Mouse (Mus musculus): ENCODE results near the gene Cherp. TPM values are rescaled to one million over a fixed set of nuclear protein-coding genes. Genes with fewer than 3 reads are reported as not detected.
A peak's percentile ranks its signal among the peaks of the same experiment; 100 is the strongest.

Gene Cherp
- 146 and 176 TPM in 2 replicates for polyA plus RNA-seq (2012; rRNA removed)

DNA sequence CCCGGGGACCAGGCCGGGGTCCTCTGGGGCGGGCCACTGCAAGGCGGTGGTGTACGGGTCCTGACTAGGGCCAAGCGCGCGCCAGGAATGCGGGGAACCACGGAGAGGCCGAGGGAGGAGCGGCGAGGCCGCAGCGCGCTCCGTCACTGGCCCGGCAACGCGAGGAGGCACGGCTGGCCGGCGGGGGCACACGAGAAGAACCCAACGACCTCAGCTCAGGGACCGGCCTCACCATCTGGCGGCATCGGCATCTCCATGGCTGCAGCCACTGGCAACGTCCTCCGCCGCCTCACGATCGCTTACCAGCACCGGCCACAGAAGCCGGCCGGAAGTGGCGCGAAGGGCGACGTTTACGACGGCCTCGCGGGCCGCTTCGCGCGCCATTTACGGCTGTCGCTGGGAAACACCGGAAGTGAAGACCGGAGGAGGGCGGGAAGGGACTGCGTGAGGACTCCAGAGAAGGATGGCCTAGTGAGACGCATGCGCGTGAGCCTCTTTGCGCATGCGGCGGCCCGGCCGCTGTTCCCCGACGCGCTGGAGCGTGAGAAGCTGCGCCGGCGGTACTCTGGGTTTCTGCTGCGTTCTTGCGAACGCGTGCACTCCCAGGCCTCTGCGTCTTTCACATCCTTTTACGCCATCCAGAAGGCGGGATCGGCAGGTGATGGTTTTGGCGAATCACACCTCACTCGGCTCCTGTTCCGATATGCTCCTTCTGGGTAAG, at the start of gene Cherp:
Gene Cherp (minus strand): TSS at position 401 of the 721 bp plus-strand sequence.
- peaks cover 8% of the 10 kb centered on the region for H3K4me1 ChIP-seq (replicated peaks; ENCODE audit: control insufficient read depth, insufficient read depth, low read length)
- peaks cover 16% of the 10 kb centered on the region for H3K36me3 ChIP-seq (ENCODE audit: control insufficient read depth, insufficient read depth, low read length)
- peak; percentile 97 for DNase-seq
- TF ChIP-seq POLR2A (IDR thresholded peaks at IDR 0.05; ENCODE audit: control insufficient read depth, extremely low read depth, insufficient read depth, low read length, poor library complexity) (peak; percentile 94), CTCF (IDR thresholded peaks at IDR 0.05; ENCODE audit: borderline replicate concordance, control insufficient read depth, extremely low read depth, insufficient read depth, low read length, poor library complexity) (0 out of 2 replicates have a peak, but pooled peaks have one; percentile 69)
- H3K27me3 ChIP-seq (ENCODE audit: control insufficient read depth, insufficient read depth, low read length): no peaks in the 10 kb centered on the region
- peak within 1 kb of the TSS; percentile 56 for H3K4me3 ChIP-seq (ENCODE audit: control insufficient read depth, insufficient read depth, low read length)
- H3K27ac ChIP-seq (ENCODE audit: control insufficient read depth, insufficient read depth, low read length): peak within 1 kb of the TSS; percentile 64
- under 1% methylated on average over 80 of the region's 80 CpGs for WGBS

DNA sequence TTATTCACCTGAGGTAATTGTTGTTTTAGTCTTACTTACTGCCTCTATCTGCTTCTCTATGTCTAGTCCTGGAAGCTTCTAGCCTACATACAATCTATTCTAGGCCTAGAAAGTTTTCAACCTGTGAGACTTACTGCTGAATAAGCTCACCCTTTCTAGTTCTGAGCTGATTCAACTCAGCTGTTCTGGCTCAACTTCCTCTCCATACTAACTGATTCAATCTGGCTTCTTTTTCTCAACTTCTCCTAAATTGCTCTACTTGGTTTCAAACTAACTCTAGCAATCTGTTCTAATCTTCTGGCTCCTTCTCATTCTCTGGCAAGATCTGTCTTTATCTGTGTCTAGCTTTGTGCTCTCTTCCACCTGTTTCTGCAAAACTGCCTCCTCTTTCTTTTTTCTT, 46.9 kb upstream of the Cherp start:
- DNase-seq: no peak
- no peak for TF ChIP-seq POLR2A (IDR thresholded peaks at IDR 0.05; ENCODE audit: control insufficient read depth, extremely low read depth, insufficient read depth, low read length, poor library complexity)
- no peak for TF ChIP-seq CTCF (IDR thresholded peaks at IDR 0.05; ENCODE audit: borderline replicate concordance, control insufficient read depth, extremely low read depth, insufficient read depth, low read length, poor library complexity)
- Histone ChIP-seq H3K27ac (ENCODE audit: control insufficient read depth, insufficient read depth, low read length) (no peak overlapping the region), H3K4me1 (replicated peaks; ENCODE audit: control insufficient read depth, insufficient read depth, low read length) (no peaks in the 10 kb centered on the region), H3K27me3 (ENCODE audit: control insufficient read depth, insufficient read depth, low read length) (no peaks in the 10 kb centered on the region), H3K4me3 (ENCODE audit: control insufficient read depth, insufficient read depth, low read length) (no peak overlapping the region), H3K36me3 (ENCODE audit: control insufficient read depth, insufficient read depth, low read length) (no peaks in the 10 kb centered on the region; the same call in 1 of the 2 replicates)

DNA sequence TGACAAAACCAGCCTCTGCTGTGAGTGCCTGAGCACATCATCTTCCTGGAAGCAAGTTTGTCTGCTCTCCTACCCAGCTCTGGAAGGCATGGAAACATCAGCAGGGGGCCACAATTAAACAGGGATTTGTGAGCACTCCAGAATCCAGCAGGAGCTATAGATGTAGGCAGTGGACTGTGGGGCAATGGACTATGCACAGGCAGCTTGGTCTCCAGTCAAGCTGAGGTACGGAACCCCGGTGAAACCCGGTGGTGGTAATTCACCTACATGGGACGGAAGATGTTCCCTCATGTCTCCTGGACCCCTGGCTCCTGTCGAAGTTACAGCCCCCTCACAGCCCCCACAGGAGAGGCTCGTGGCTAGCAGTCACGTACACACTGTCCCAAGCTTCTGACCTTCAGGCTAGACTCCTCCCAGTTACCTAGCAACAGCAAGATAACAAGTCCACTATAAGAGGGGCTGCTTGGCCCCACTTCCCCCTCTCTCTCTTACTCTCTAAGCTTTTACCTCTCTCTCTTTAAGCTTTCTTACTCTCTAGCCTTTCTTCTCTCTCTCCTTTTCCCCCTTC, 42.5 kb upstream of the Cherp start:
- Histone ChIP-seq H3K4me3 (ENCODE audit: control insufficient read depth, insufficient read depth, low read length) (no peak overlapping the region), H3K27ac (ENCODE audit: control insufficient read depth, insufficient read depth, low read length) (no peak overlapping the region), H3K4me1 (replicated peaks; ENCODE audit: control insufficient read depth, insufficient read depth, low read length) (0 out of 2 replicates have a peak, but pooled peaks cover 5% of the 10 kb centered on the region), H3K27me3 (ENCODE audit: control insufficient read depth, insufficient read depth, low read length) (no peaks in the 10 kb centered on the region), H3K36me3 (ENCODE audit: control insufficient read depth, insufficient read depth, low read length) (no peaks in the 10 kb centered on the region; the same call in 1 of the 2 replicates)
- TF ChIP-seq POLR2A (IDR thresholded peaks at IDR 0.05; ENCODE audit: control insufficient read depth, extremely low read depth, insufficient read depth, low read length, poor library complexity) (no peak), CTCF (IDR thresholded peaks at IDR 0.05; ENCODE audit: borderline replicate concordance, control insufficient read depth, extremely low read depth, insufficient read depth, low read length, poor library complexity) (no peak)
- no peak for DNase-seq
- WGBS: 91% methylated on average over 7 of the region's 7 CpGs

DNA sequence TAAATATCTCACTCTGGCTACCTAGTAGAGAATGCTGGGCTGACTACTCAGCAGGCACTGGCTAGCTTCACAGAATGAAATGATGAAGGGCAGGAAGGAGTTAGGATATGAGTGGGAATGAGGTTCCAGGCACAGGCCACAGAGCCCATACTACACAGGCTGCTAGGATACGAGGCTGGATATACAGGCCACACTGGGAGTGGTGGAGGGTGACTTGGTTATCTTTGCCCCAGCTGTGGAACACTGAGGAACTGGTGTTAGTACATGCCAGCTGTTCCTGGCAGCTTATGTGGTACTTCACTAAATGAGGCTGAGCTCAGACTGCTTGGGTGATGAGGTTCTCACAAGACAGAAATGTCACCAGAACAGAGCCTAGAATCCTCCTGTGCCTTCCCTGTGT, 38.1 kb upstream of the Cherp start:
- DNase-seq: no peak
- no peak for TF ChIP-seq POLR2A (IDR thresholded peaks at IDR 0.05; ENCODE audit: control insufficient read depth, extremely low read depth, insufficient read depth, low read length, poor library complexity)
- TF ChIP-seq CTCF (IDR thresholded peaks at IDR 0.05; ENCODE audit: borderline replicate concordance, control insufficient read depth, extremely low read depth, insufficient read depth, low read length, poor library complexity): no peak
- H3K27ac ChIP-seq (ENCODE audit: control insufficient read depth, insufficient read depth, low read length): no peak overlapping the region
- H3K4me1 ChIP-seq (replicated peaks; ENCODE audit: control insufficient read depth, insufficient read depth, low read length): 0 out of 2 replicates have a peak, but pooled peaks cover 5% of the 10 kb centered on the region
- H3K27me3 ChIP-seq (ENCODE audit: control insufficient read depth, insufficient read depth, low read length): no peaks in the 10 kb centered on the region
- WGBS: 97% methylated on average over 1 of the region's 1 CpGs
- no peaks in the 10 kb centered on the region for H3K36me3 ChIP-seq (ENCODE audit: control insufficient read depth, insufficient read depth, low read length)
- no peak overlapping the region for H3K4me3 ChIP-seq (ENCODE audit: control insufficient read depth, insufficient read depth, low read length)

DNA sequence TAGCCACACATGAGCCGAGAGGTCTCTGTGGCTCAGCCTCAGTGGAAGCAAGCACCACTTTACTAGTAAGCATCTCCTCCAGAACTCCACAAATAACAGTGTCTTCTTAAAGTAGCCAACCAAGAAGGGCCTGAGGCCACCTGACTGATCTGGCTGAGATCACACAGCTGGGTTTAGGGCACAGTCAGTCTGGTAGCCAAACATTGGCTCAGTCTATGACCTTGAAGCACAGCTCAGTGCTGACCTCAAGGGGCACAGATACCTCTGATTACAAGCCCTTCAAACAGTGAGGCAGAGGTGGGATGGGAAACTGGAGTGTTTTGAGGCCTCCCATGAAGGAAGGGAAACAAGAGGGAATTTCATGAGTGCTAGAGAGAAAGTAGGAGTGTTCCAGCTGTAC, 37.6 kb upstream of the Cherp start:
- DNase-seq: no peak
- Histone ChIP-seq H3K36me3 (ENCODE audit: control insufficient read depth, insufficient read depth, low read length) (no peaks in the 10 kb centered on the region), H3K27ac (ENCODE audit: control insufficient read depth, insufficient read depth, low read length) (no peak overlapping the region), H3K4me3 (ENCODE audit: control insufficient read depth, insufficient read depth, low read length) (no peak overlapping the region), H3K4me1 (replicated peaks; ENCODE audit: control insufficient read depth, insufficient read depth, low read length) (0 out of 2 replicates have a peak, but pooled peaks cover 5% of the 10 kb centered on the region), H3K27me3 (ENCODE audit: control insufficient read depth, insufficient read depth, low read length) (no peaks in the 10 kb centered on the region)
- no peak for TF ChIP-seq CTCF (IDR thresholded peaks at IDR 0.05; ENCODE audit: borderline replicate concordance, control insufficient read depth, extremely low read depth, insufficient read depth, low read length, poor library complexity)
- no peak for TF ChIP-seq POLR2A (IDR thresholded peaks at IDR 0.05; ENCODE audit: control insufficient read depth, extremely low read depth, insufficient read depth, low read length, poor library complexity)
- WGBS: 97% methylated on average over 1 of the region's 1 CpGs

DNA sequence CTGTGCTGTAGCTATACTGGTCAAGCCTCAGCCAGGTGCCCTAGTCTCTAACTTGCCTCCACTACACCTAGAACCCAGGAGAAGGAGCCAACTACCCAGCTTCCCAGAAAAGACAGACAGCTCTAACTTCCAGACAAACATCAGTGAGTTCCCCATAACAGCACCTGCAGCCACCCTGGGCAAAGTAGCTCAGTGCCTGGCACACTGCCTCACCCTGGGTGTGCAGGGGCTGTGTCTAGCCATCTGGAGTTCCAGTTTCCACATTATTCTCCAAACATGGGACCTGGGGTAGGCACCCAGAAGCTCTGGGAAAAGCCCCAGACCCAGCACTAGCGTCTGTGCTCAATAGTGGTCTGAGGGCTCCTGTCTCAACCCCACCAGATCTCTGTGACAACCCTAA, 32.5 kb upstream of the Cherp start:
- H3K4me3 ChIP-seq (ENCODE audit: control insufficient read depth, insufficient read depth, low read length): no peak overlapping the region
- TF ChIP-seq POLR2A (IDR thresholded peaks at IDR 0.05; ENCODE audit: control insufficient read depth, extremely low read depth, insufficient read depth, low read length, poor library complexity): no peak
- TF ChIP-seq CTCF (IDR thresholded peaks at IDR 0.05; ENCODE audit: borderline replicate concordance, control insufficient read depth, extremely low read depth, insufficient read depth, low read length, poor library complexity): no peak
- no peaks in the 10 kb centered on the region for H3K36me3 ChIP-seq (ENCODE audit: control insufficient read depth, insufficient read depth, low read length)
- peaks cover 9% of the 10 kb centered on the region for H3K4me1 ChIP-seq (replicated peaks; ENCODE audit: control insufficient read depth, insufficient read depth, low read length)
- 96% methylated on average over 1 of the region's 1 CpGs for WGBS
- DNase-seq: no peak
- no peaks in the 10 kb centered on the region for H3K27me3 ChIP-seq (ENCODE audit: control insufficient read depth, insufficient read depth, low read length)
- H3K27ac ChIP-seq (ENCODE audit: control insufficient read depth, insufficient read depth, low read length): no peak overlapping the region
